Mouse (Mus musculus) spleen, adult 2 months (tissue): Measurements from ENCODE around the gene Maml2. TPM values are rescaled to one million over a fixed set of nuclear protein-coding genes. Genes with fewer than 3 reads are reported as not detected.

ENCODE experiments used
- DNase-seq, 2 experiments: peaks; one replicate each; pipeline versions ENCODE4 v3.0.0 to v3.0.0-alpha.2; 2012 to 2021; ENCODE audit warnings: low spot score in 2 of 2, low read depth in 1 of 2
- H3K27ac ChIP-seq: fragments of 200-500 bp; 2 replicates; pipeline ENCODE4 v1.5.1; 2012; ENCODE audit warnings: low read length, inconsistent platforms; ENCODE audit not compliant: insufficient read depth
- H3K27me3 ChIP-seq: fragments of 200-500 bp; 2 replicates; pipeline ENCODE4 v1.6.1; 2012; ENCODE audit warnings: mild to moderate bottlenecking, moderate library complexity, low read length, inconsistent platforms; ENCODE audit not compliant: control insufficient read depth, insufficient read depth
- H3K36me3 ChIP-seq: fragments of 200-500 bp; 2 replicates; pipeline ENCODE4 v1.6.1; 2012; ENCODE audit warnings: mild to moderate bottlenecking, low read length, inconsistent platforms; ENCODE audit not compliant: control insufficient read depth, insufficient read depth
- H3K4me1 ChIP-seq: fragments of 200-500 bp; 2 replicates; pipeline ENCODE4 v1.6.1; 2011; ENCODE audit warnings: inconsistent platforms; ENCODE audit not compliant: control insufficient read depth, insufficient read depth, insufficient read length
- H3K4me3 ChIP-seq: fragments of 200-500 bp; 2 replicates; pipeline ENCODE4 v1.5.1; 2011; ENCODE audit warnings: mild to moderate bottlenecking, inconsistent platforms; ENCODE audit not compliant: insufficient read depth, insufficient read length; ENCODE audit errors: extremely low read depth
- CTCF ChIP-seq: fragments of 200-500 bp; IDR thresholded peaks from 2 replicates; pipeline ENCODE4 v1.5.1; 2011; ENCODE audit warnings: mild to moderate bottlenecking, inconsistent platforms; ENCODE audit not compliant: insufficient read depth, insufficient read length, insufficient replicate concordance; ENCODE audit errors: extremely low read depth
- POLR2A ChIP-seq: fragments of 200-500 bp; IDR thresholded peaks from 2 replicates; pipeline ENCODE4 v1.6.1; 2011; ENCODE audit warnings: low read depth, low read length, inconsistent platforms
- WGBS: fragments of 180-500 bp; shearing (Covaris S2); methylation state at CpG from one replicate; pipeline ENCODE4 v1.1.7; 2018; 5-methylcytosine and 5-hydroxymethylcytosine counted together
- polyA plus RNA-seq: library from polyadenylated mRNA; depleted of rRNA; stranded (reverse); fragments of >200 nt; gene quantifications from 2 replicates; pipeline ENCODE4 v1.2.3, GENCODE M21; 2012

Maml2 gene
- polyA plus RNA-seq, 1 experiment = 9.4 TPM

DNA sequence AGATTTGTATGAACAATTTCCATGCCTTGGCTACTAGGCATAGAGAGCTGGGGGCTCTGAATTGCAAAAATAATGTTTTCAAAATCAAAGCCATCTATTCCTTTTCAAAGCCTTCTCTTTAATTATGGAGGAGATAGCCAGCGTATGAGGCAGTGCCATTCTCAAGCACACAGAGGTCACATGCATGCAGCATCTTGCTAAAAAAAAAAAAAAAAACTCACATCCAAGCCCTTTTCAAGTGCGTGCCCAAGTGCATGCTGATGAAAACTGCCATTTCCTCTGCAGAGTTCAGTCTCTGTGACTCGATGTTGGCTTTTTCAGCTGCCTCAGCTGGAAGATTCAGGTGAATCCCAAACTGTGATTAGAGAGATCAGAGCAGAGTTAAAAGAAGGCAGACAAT lies 304.0 kb downstream of the Maml2 start:
- H3K36me3 ChIP-seq = no peaks in the 10 kb centered on the region
- TF ChIP-seq CTCF (no peak), POLR2A (no peak)
- H3K27ac ChIP-seq = no peak overlapping the region
- H3K27me3 ChIP-seq = no peaks in the 10 kb centered on the region
- H3K4me1 ChIP-seq = no peaks in the 10 kb centered on the region
- H3K4me3 ChIP-seq = no peak overlapping the region
- WGBS = 74% methylated on average over 3 of the region's 3 CpGs
- DNase-seq = no peak

DNA sequence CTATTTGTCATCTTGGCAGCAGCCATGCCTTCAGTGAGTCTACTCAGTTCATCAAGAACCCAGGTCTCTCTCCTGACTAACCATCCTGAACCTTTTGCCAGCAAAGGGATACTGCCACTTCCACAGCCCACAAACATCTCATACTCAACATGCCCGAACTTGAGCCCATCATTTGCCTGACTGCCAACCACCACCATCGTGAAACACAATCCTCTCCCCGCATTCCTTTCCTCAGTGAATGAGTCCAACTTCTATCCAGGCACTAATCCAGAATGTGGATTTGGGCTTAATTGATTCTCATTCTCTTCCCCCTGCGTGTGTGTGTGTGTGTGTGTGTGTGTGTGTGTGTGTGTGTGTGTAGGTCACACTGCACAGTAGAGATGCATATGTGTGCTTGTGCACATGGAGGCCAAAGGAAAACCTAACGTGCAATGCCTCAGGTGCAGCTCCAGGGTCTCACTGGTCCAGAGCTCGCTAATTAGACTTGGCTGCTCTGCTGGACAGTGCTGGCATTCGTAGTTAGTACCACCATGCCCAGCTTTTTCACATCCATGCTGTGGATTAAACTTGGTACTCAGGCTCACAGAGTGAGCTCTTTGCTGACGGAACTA lies 305.9 kb downstream of the Maml2 start:
- WGBS = 87% methylated on average over 8 of the region's 8 CpGs
- H3K4me3 ChIP-seq = no peak overlapping the region
- no peak for DNase-seq

DNA sequence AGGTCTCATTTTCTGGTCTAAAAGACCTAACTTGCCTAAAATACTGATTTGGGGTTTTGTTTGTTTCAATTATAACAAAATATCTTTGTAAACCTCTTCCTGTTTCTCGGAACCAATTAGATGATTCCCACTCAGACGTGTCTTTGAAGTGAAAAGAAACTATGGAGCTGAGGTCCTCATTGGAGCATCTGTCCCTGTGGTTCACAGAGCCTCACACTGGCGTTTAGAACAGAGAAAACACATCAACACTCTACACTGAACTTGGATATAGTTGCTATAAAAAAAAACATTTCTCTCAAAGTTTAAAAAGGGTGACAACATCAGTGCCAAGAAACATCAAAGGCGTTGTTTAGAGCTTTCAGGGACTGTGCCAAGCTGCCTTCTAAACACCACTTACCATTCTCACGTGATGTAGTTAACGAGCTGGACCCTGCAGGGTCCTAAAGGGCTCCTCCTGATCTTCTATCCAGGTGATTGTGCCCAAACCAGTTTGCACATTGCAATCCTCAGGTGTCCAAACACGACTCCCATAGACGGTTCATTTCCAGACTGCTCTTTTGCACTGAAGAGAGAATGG lies 309.9 kb downstream of the Maml2 start:
- H3K27ac ChIP-seq = no peak overlapping the region
- H3K36me3 ChIP-seq = no peaks in the 10 kb centered on the region
- no peak overlapping the region for H3K4me3 ChIP-seq
- no peak for DNase-seq
- no peaks in the 10 kb centered on the region; the same call in 1 of the 2 replicates for H3K4me1 ChIP-seq
- TF ChIP-seq POLR2A = no peak
- no peak for TF ChIP-seq CTCF
- H3K27me3 ChIP-seq = no peaks in the 10 kb centered on the region
- WGBS = 86% methylated on average over 8 of the region's 8 CpGs

More for the DNA sequence above, 305.9 kb downstream of the Maml2 start:
- Histone ChIP-seq H3K27me3 (no peaks in the 10 kb centered on the region), H3K4me1 (no peaks in the 10 kb centered on the region), H3K36me3 (no peaks in the 10 kb centered on the region), H3K27ac (no peak overlapping the region)
- TF ChIP-seq CTCF (no peak), POLR2A (no peak)

DNA sequence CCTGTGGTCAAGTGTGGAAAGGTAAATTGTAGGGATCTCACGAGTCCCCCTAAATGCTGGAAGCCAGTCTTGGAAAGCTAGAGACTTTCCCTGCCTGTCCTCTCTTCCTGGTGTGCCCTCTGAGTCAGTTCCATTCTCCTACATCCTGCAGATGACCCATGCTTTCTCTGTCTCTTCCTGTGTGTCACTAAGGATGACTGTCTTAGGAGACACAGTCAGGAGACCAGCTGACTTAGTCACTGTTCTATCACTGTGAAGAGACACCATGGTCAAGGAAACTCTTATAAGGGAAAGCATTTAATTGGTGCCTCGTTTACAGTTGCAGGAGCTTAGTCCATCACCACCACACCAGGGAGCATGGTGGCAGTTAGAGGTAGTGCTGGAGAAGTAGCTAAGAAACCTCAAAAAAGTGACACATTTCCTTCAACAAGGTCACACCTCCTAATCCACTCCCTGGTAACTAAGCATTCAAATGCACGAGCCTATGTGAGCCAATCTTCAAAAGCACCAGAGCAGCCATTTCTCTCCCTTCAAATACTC lies 310.8 kb downstream of the Maml2 start:
- Histone ChIP-seq H3K4me1 (peaks cover 1% of the 10 kb centered on the region; the same call in 1 of the 2 replicates), H3K4me3 (no peak overlapping the region), H3K36me3 (no peaks in the 10 kb centered on the region), H3K27ac (no peak overlapping the region), H3K27me3 (no peaks in the 10 kb centered on the region)
- no peak for TF ChIP-seq POLR2A
- DNase-seq = no peak
- WGBS = 56% methylated on average over 3 of the region's 3 CpGs

DNA sequence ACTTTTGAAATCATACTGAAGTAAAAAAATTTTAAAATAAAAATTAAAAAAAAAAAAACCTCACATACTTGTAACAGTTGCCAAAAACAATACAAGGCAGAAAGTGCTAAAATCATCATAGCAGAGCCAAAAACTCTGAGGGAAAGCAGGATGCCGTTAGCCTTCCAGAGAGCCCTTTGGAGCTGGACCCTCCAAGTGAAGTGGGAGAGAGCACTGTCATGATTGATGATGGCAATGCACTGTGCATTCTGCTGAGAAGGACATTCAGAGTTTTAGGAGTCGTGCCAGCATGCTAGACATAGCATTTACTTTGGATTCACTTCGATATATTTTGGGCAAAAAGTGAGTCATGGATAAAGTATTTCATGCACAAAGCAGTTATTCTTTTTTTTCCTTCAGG lies 313.8 kb downstream of the Maml2 start:
- WGBS = 83% methylated on average over 3 of the region's 3 CpGs
- DNase-seq = no peak

DNA sequence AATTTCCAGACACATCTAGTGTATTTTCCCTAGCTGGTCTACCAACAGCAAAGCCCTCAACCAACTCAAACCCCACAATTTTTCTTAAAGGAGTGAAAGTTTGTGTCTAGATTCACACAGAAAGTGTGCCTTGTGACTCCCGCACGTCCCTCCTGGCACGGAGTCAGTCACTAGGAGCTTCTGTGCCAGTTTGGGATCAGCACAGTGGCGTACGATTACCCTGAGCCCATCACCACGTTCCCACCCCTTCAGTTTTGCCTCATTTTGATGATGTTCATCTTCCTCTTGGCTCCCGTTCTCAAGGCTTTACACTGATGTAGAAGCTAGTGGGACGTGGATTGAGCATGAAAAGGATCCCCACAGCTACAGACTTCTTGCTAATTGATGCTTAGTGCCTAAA lies 314.6 kb downstream of the Maml2 start:
- TF ChIP-seq POLR2A = no peak
- TF ChIP-seq CTCF = no peak
- DNase-seq = no peak
- no peaks in the 10 kb centered on the region for H3K36me3 ChIP-seq
- no peak overlapping the region for H3K27ac ChIP-seq
- H3K27me3 ChIP-seq = no peaks in the 10 kb centered on the region
- H3K4me1 ChIP-seq = peaks cover 2% of the 10 kb centered on the region; the same call in 1 of the 2 replicates
- WGBS = 88% methylated on average over 8 of the region's 8 CpGs
- no peak overlapping the region for H3K4me3 ChIP-seq

More for the DNA sequence above, 313.8 kb downstream of the Maml2 start:
- TF ChIP-seq POLR2A (no peak), CTCF (no peak)
- H3K27ac ChIP-seq = no peak overlapping the region
- H3K4me3 ChIP-seq = no peak overlapping the region
- H3K36me3 ChIP-seq = no peaks in the 10 kb centered on the region
- H3K27me3 ChIP-seq = no peaks in the 10 kb centered on the region
- H3K4me1 ChIP-seq = peaks cover 2% of the 10 kb centered on the region; the same call in 1 of the 2 replicates
